Mouse (Mus musculus) embryonic facial prominence, embryonic 11.5 days (tissue): Measurements from ENCODE around the gene Atg4b. TPM values are rescaled to one million over a fixed set of nuclear protein-coding genes. Genes with fewer than 3 reads are reported as not detected.
"Not testable (repeated sequence)": the region's sequence is repeated elsewhere in the genome, so short reads cannot be mapped to it uniquely, and the experiment has no call there.

Source experiments
- ATAC-seq: fragments of 200-750 bp; cut with Nextera tagmentation; replicated peaks from 2 replicates; pipeline ENCODE4 v1.8.0; 2017; ENCODE audit warnings: low read depth; ENCODE audit not compliant: insufficient number of reproducible peaks, low FRiP score, low TSS enrichment
- DNase-seq: peaks from one replicate; pipeline ENCODE4 v3.0.0-alpha.2; 2015; ENCODE audit warnings: low spot score
- H3K27ac ChIP-seq: fragments of 300-500 bp; sonication (generic); replicated peaks from 2 replicates; pipeline ENCODE4 v1.5.1; 2014; ENCODE audit warnings: mild to moderate bottlenecking, low read depth, low read length, control low read depth
- H3K27me3 ChIP-seq: fragments of 300-500 bp; sonication (generic); 2 replicates; pipeline ENCODE4 v1.6.1; 2014; ENCODE audit warnings: mild to moderate bottlenecking, low read length, moderate library complexity, mixed read lengths; ENCODE audit not compliant: control insufficient read depth, insufficient read depth
- H3K36me3 ChIP-seq: fragments of 300-500 bp; sonication (generic); replicated peaks from 2 replicates; pipeline ENCODE4 v1.6.1; 2014; ENCODE audit warnings: low read depth, mild to moderate bottlenecking, low read length, moderate library complexity, mixed read lengths; ENCODE audit not compliant: control insufficient read depth, insufficient read depth
- H3K4me1 ChIP-seq: fragments of 300-500 bp; sonication (generic); 2 replicates; pipeline ENCODE4 v1.6.1; 2014; ENCODE audit warnings: low read length, mixed read lengths; ENCODE audit not compliant: control insufficient read depth, insufficient read depth
- H3K4me2 ChIP-seq: fragments of 300-500 bp; sonication (generic); 2 replicates; pipeline ENCODE4 v1.6.1; 2014; ENCODE audit warnings: low read depth, mild to moderate bottlenecking, control low read depth, low read length, moderate library complexity
- H3K4me3 ChIP-seq: fragments of 300-500 bp; sonication (generic); 2 replicates; pipeline ENCODE4 v1.5.1; 2014; ENCODE audit warnings: low read depth, low read length, control low read depth
- H3K9ac ChIP-seq: fragments of 300-500 bp; sonication (generic); replicated peaks from 2 replicates; pipeline ENCODE4 v1.6.1; 2014; ENCODE audit warnings: mild to moderate bottlenecking, control low read depth, low read length
- H3K9me3 ChIP-seq: fragments of 300-500 bp; sonication (generic); replicated peaks from 2 replicates; pipeline ENCODE4 v1.6.1; 2016; ENCODE audit warnings: mild to moderate bottlenecking, low read length, inconsistent platforms, mixed read lengths; ENCODE audit not compliant: control insufficient read depth
- WGBS: fragments of 180-500 bp; shearing (Covaris S2); extraction: QIAGEN DNeasy Blood & Tissue Kit; methylation state at CpG from one replicate; pipeline ENCODE4 v1.1.7; 2014; 5-methylcytosine and 5-hydroxymethylcytosine counted together
- polyA plus RNA-seq: library from polyadenylated mRNA; unstranded; fragments of >200 nt; fragmentation: Nextera tagmentation; extraction: Ambion mirVana; gene quantifications from 2 replicates; pipeline ENCODE4 v1.2.1, GENCODE M21; 2014

Atg4b gene
- polyA plus RNA-seq, 1 experiment from 2014 or later, result 109 TPM

- H3K36me3 ChIP-seq, result no peaks in the 10 kb centered on the region
- H3K4me2 ChIP-seq, result no peak overlapping the region
- DNase-seq, result no peak
- 89% methylated on average over 6 of the region's 6 CpGs for WGBS
- ATAC-seq, result no peak
- no peak overlapping the region for H3K9ac ChIP-seq
- no peak overlapping the region for H3K4me3 ChIP-seq
- no peaks in the 10 kb centered on the region for H3K9me3 ChIP-seq
- H3K27me3 ChIP-seq, result no peaks in the 10 kb centered on the region
- H3K27ac ChIP-seq, result no peak overlapping the region
- H3K4me1 ChIP-seq, result no peaks in the 10 kb centered on the region
These were observed 84.7 kb downstream of the Atg4b start for GRCm38 (mm10) chr1:93835876-93836531.

GRCm38 (mm10) chr1:93836532-93836913 is 85.2 kb downstream of the Atg4b start:
- Histone ChIP-seq H3K27ac (no peak overlapping the region), H3K27me3 (no peaks in the 10 kb centered on the region), H3K4me3 (no peak overlapping the region), H3K4me1 (no peaks in the 10 kb centered on the region), H3K4me2 (no peak overlapping the region), H3K36me3 (no peaks in the 10 kb centered on the region), H3K9me3 (no peaks in the 10 kb centered on the region), H3K9ac (no peak overlapping the region)
- ATAC-seq, result no peak
- 89% methylated on average over 2 of the region's 2 CpGs for WGBS
- DNase-seq, result no peak

DNA sequence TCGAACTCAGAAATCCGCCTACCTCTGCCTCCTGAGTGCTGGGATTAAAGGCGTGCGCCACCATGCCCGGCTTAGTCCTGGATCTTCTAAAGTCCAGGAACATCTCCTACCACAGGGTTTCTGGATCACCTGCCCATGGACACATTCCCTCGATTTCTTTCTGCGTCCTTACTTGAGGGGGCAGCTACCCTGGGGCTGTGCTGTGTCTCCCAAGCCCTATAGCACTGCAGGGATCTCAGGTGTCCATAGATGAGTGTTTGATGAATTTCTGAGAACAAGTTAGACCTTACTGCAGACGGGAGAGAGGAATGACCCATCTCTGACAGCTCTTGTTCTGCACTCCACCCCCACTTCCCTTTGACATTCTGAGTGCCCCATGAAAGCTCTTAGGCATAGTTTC is 86.0 kb downstream of the Atg4b start:
- Histone ChIP-seq H3K27ac (no peak overlapping the region), H3K9me3 (no peaks in the 10 kb centered on the region), H3K4me1 (no peaks in the 10 kb centered on the region), H3K9ac (no peak overlapping the region), H3K27me3 (no peaks in the 10 kb centered on the region), H3K36me3 (no peaks in the 10 kb centered on the region), H3K4me3 (no peak overlapping the region), H3K4me2 (no peak overlapping the region)
- DNase-seq (no peak), ATAC-seq (no peak)
- WGBS, result 96% methylated on average over 7 of the region's 8 CpGs

- not testable (repeated sequence) for H3K36me3 ChIP-seq, ATAC-seq
These were observed 87.3 kb downstream of the Atg4b start for GRCm38 (mm10) chr1:93838569-93838968.

More at GRCm38 (mm10) chr1:93838569-93838968, 87.3 kb downstream of the Atg4b start:
- not testable (repeated sequence) for H3K4me3 ChIP-seq, H3K27ac ChIP-seq, DNase-seq, H3K4me1 ChIP-seq, H3K4me2 ChIP-seq, H3K27me3 ChIP-seq, H3K9me3 ChIP-seq, H3K9ac ChIP-seq
- 94% methylated on average over 6 of the region's 8 CpGs for WGBS

Other genes starting within 250 kb of the Atg4b start
- gene Farp2, start 239.4 kb upstream of the Atg4b start, polyA plus RNA-seq, result 6.9 and 7.7 TPM in 2 replicates
- gene Stk25, start 92.8 kb upstream of the Atg4b start, polyA plus RNA-seq, result 170 and 201 TPM in 2 replicates
- 24.6 and 25.6 TPM in 2 replicates for gene Bok, start 65.8 kb upstream of the Atg4b start, polyA plus RNA-seq
- 45.3 and 45.5 TPM in 2 replicates for gene Thap4, start 3.4 kb downstream of the Atg4b start, polyA plus RNA-seq
- 247 and 272 TPM in 2 replicates for gene Dtymk, start 50.4 kb downstream of the Atg4b start, polyA plus RNA-seq
- gene Ing5, start 52.5 kb downstream of the Atg4b start, polyA plus RNA-seq, result 18.1 and 20.6 TPM in 2 replicates
- 8.4 and 12.2 TPM in 2 replicates for gene D2hgdh, start 73.4 kb downstream of the Atg4b start, polyA plus RNA-seq
- gene Gal3st2, start 109.8 kb downstream of the Atg4b start, polyA plus RNA-seq, result not detected in 2 replicates
- not detected in 2 replicates for gene Gal3st2b, start 166.8 kb downstream of the Atg4b start, polyA plus RNA-seq
- gene Gal3st2c, start 239.0 kb downstream of the Atg4b start, polyA plus RNA-seq, result not detected in 2 replicates